Mouse (Mus musculus) C2C12 (cell line): ENCODE results near the gene BC030500.

Experiments
- CTCF ChIP-seq: IDR thresholded peaks from one replicate; pipeline ENCODE4 v1.5.1; 2011; ENCODE audit not compliant: control insufficient read depth, insufficient read depth, insufficient read length
- MAX ChIP-seq: IDR thresholded peaks from one replicate; pipeline ENCODE4 v1.6.1; 2011; ENCODE audit warnings: mild to moderate bottlenecking, control low read depth
- USF1 ChIP-seq: IDR thresholded peaks from one replicate; pipeline ENCODE4 v1.6.1; 2011; ENCODE audit warnings: low read depth, mild to moderate bottlenecking, control low read depth, moderate library complexity

DNA sequence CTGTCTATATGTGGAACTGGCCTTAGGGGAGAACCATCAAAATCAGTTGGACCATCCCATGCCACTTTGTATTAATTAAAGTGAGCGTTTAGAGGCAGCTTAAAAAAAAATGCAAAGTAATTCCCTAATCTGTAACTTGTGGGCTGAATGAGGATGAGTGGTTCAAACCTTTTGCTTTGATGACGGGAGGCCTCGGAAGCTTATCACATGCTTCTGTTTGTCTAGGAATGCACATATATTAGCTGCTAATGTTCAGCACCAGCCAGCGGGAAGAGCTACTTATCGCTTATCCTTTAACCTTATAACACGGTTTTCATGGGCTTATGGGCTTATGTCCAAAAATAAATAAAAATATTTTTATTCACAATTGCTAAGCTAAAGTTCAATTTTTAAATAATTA is 15.6 kb upstream of the BC030500 start:
- TF ChIP-seq CTCF: no peak
- no peak for TF ChIP-seq USF1
- no peak for TF ChIP-seq MAX
